Mouse (Mus musculus): ENCODE results near the gene Fbxo47.
A peak's percentile ranks its signal among the peaks of the same experiment; 100 is the strongest.

Fbxo47 gene

GRCm38 (mm10) chr11:97812491-97812921 lies 71.4 kb downstream of the Fbxo47 start:
- DNase-seq (ENCODE audit: low spot score in 2 of 2): no peak

- DNase-seq (ENCODE audit: low spot score in 2 of 2): no peak
These were observed 72.2 kb downstream of the Fbxo47 start for GRCm38 (mm10) chr11:97811569-97812362.

GRCm38 (mm10) chr11:97810970-97811369 lies 73.0 kb downstream of the Fbxo47 start:
- no peak for DNase-seq (ENCODE audit: low spot score in 2 of 2)

- DNase-seq (ENCODE audit: low spot score in 2 of 2): peak; percentile 63 to 80
These were observed 73.6 kb downstream of the Fbxo47 start for GRCm38 (mm10) chr11:97810356-97810755.

- no peak for DNase-seq (ENCODE audit: low spot score in 2 of 2)
These were observed 74.5 kb downstream of the Fbxo47 start for GRCm38 (mm10) chr11:97809235-97810121.

- DNase-seq (ENCODE audit: low spot score in 2 of 2): no peak
These were observed 75.2 kb downstream of the Fbxo47 start for GRCm38 (mm10) chr11:97808621-97809234.

GRCm38 (mm10) chr11:97808093-97808492 lies 75.9 kb downstream of the Fbxo47 start:
- DNase-seq (ENCODE audit: low spot score in 2 of 2): no peak

- DNase-seq (ENCODE audit: low spot score in 2 of 2): no peak
These were observed 76.3 kb downstream of the Fbxo47 start for GRCm38 (mm10) chr11:97807626-97808025.

GRCm38 (mm10) chr11:97806613-97806964 lies 77.4 kb downstream of the Fbxo47 start:
- no peak for DNase-seq (ENCODE audit: low spot score in 2 of 2)

- DNase-seq (ENCODE audit: low spot score in 2 of 2): peak in 1 of 2 experiments; percentile 15
These were observed 78.0 kb downstream of the Fbxo47 start for GRCm38 (mm10) chr11:97805662-97806612.

GRCm38 (mm10) chr11:97804841-97805661 lies 78.9 kb downstream of the Fbxo47 start:
- DNase-seq (ENCODE audit: low spot score in 2 of 2): no peak

- no peak for DNase-seq (ENCODE audit: low spot score in 2 of 2)
These were observed 80.1 kb downstream of the Fbxo47 start for GRCm38 (mm10) chr11:97803847-97804246.
